In genomic region chr1:184614699-184615415, GRCm38 (mm10) we compare ENCODE assay signal across 11 mouse cellular contexts.
A peak's percentile ranks its signal among the peaks of the same experiment; 100 is the strongest.
DNase-seq lines count a peak whose midpoint lies in the region; ATAC-seq lines count a peak whose summit lies in the region.
"Had no signal": no experiment of that assay in that cellular context is flagged by ENCODE, and none has a peak within 500 bp of the region (broad histone marks: within the 10 kb centered on the region; RNA-seq: fewer than 3 reads in every experiment).

No protein-coding gene starts in this region.

- DNase-seq in layer of hippocampus, adult 9-11 months = peak; percentile 16
- no peak for DNase-seq in layer of hippocampus, postnatal 25 days (ENCODE audit: extremely low spot score in 1 of 2, low spot score in 1 of 2)
- peak; percentile 81 for DNase-seq in ES-CJ7 (ENCODE audit: low read depth, low spot score)
- peak; percentile 33 for DNase-seq in testis, postnatal 14 days (ENCODE audit: low spot score)
- DNase-seq in left cerebral cortex, postnatal 25 days (ENCODE audit: low spot score in 2 of 2) = no peak
- DNase-seq in spleen, adult 12 weeks (ENCODE audit: low spot score) = no peak
- no peak for DNase-seq in right cerebral cortex, postnatal 4 days
- DNase-seq: adrenal gland, postnatal 36 days; cerebellum, adult 9-10 months; kidney, adult 18-20 months had no signal

- peak; percentile 40 for ATAC-seq in granulocyte monocyte progenitor cell, adult 5-6 weeks (replicated peaks; ENCODE audit: poor library complexity, severe bottlenecking)

- intact Hi-C loops in left cerebral cortex, postnatal 25 days (cut with DNase I) = no loop called here

Comparison
In these comparisons a context has a peak if more than half of its experiments do, and no peak if none do; other contexts are left out.
1. DNase-seq: peak in layer of hippocampus, adult 9-11 months (single experiment), ES-CJ7 (single experiment) and testis, postnatal 14 days (single experiment); none in layer of hippocampus, postnatal 25 days (0 of 2), left cerebral cortex, postnatal 25 days (0 of 2), spleen, adult 12 weeks (single experiment) and right cerebral cortex, postnatal 4 days (single experiment).